Mouse (Mus musculus) adrenal gland, adult 18-20 months (tissue): ENCODE measurements around the gene Fam208b. TPM values are rescaled to one million over a fixed set of nuclear protein-coding genes. Genes with fewer than 3 reads are reported as not detected.
A peak's percentile ranks its signal among the peaks of the same experiment; 100 is the strongest.
"Not testable (repeated sequence)": the region's sequence is repeated elsewhere in the genome, so short reads cannot be mapped to it uniquely, and the experiment has no call there.

Experiments
- DNase-seq, 2 experiments: peaks; one replicate each; pipeline ENCODE4 v3.0.0; 2021 to 2022; ENCODE audit warnings: low spot score in 2 of 2
- total RNA-seq, 2 experiments: library from RNA; stranded (reverse); gene quantifications; 1 replicate in 1 of 2; 2 replicates in 1 of 2; pipeline ENCODE4 v1.2.3; 2021

The Fam208b gene
- total RNA-seq, 2 experiments from 2014 or later, result 17.4 to 19.9 TPM

DNA sequence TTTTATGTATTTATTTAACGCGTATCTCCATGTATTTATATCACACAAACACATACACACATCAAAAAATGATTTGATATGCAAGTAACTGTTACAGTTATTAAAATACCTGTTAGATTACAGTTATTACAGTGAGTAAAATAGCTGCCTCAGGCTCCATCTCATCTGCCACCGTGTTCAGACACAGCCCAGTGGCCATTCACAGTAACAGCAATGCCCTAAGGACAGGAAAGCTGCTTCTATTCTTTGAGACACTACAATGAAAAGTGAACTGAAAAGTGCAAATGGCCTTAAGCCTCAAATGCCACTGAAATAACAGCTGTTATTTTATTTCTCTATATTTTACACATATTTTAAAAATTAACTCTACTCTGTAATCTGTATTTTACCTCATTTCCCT is 20.1 kb downstream of the Fam208b start:
- no peak for DNase-seq

DNA sequence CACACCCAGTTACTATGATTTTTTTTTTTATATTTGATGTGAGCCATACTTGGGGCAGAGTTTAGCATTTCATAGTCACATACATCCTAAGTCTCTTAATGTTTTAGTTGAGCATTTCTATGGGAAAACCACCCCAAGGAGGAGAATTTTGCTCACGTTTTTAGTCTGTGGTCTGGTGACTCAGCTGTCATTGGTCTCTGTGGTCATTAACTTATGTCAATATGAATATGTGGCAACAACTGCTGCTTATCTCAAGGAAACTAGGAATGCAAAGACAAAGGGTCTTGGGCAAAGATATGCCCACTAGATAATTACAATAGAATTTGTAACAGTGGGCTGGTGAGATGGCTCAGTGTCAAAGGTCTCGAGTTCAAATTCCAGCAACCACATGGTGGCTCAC is 47.0 kb downstream of the Fam208b start:
- no peak for DNase-seq

DNA sequence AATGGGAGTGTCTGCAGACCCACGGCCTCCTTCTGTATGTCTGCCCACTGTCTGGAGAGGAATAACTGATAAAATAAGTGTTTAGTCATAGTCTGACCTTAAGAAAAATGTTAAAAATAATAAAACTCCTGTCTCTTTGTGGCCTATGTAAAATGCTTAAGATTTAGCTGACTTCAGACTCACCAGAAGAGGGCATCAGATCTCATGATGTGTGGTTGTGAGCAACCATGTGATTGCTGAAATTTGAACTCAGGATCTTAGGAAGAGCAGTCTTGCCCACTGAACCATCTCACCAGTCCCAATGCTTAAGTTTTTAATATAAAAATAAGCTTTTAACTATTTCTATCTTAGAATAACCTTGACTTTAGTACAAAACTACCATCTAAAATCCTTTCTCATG is 47.8 kb downstream of the Fam208b start:
- no peak for DNase-seq

DNA sequence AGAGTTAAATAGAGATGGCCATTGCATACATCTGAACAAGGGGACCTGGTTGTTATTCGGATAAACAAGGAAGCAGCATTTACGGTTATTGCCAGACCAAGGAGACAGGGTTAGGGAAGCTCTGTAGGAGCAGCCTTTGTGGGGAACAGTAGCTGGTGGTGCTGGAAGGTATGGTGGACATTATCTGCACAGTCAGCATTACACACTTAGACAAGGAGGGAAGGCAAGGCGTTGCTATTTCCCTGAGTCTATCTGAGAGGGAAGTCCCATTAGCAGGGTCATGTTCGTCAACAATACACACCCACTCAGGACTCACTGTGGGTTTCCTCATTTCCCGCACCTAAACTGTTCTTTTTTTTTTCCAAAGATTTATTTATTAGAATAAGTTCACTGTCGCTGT is 63.1 kb downstream of the Fam208b start:
- no peak for DNase-seq

DNA sequence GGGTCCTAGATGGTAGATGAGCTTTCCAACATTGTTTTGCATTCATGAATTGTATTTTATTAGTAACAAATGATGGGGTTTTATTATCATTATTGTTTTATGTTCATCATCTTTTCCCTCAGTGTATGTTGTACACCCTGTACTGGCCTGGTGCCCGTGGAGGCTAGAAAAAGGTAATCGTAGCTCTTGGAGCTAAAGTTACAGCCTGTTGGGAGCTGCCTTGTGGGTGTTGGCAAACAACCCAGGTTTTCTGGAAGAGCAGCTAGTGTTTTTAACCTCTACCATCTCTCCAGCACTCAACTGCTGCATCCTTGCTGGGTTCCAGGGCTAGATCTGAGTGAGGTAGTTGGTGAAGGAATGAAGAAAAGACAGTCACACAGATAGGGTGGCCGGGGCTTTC is 63.5 kb downstream of the Fam208b start:
- DNase-seq, result no peak

DNA sequence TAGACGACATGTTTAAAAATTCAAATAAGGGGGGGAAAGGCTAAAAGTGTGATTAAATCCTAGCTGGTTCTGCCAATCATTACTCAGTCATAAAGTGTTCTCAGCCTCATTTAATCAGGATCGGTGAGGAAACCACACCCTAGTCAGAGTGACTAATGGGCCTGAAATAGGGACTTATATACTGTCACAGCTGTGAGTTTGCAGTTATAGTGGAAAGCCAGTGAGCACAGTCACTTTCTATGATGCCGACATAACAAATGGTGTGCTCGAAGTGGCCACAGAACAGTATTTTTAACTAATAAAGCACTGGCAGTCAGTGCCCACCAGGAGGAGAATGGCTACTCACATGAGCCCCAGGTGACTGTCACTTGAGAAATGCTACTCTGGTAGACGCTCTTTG is 66.0 kb downstream of the Fam208b start:
- no peak for DNase-seq

DNA sequence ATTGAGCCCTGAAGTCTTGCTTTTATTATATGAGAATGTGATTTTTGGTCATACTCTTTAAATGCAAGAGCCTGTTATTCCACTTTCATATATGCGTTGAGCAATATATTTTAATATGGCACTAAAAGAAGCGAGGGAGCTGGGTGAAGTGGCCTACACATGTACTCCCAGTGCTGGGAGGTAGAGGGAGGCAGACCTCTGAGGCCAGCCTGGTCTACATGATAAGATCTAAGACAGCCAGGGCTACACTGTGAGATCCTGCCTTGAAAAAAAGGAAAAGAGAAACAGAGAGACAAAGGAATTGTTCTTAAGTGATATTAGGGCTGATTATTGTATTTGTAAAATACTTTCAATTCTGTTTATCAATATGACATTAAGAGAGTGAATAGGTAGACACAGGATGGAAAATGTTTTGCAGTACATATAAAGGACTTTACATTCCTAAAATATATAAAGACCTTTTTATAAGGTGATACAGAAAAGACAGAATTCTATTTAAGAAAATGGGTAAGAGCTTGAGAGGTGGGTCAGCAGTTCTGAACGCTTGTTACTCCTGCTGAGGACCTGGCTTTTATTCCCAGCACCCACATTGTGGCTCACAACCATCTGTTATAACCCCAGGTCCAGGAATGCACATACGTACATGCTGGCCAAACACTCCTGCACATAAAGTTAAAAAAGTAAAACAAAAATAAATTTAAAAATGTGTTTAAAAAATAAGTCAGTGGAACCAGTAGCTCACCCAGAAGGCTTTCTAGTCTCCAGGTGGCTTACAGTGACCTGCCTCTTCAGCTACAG is 66.6 kb downstream of the Fam208b start:
- no peak for DNase-seq

DNA sequence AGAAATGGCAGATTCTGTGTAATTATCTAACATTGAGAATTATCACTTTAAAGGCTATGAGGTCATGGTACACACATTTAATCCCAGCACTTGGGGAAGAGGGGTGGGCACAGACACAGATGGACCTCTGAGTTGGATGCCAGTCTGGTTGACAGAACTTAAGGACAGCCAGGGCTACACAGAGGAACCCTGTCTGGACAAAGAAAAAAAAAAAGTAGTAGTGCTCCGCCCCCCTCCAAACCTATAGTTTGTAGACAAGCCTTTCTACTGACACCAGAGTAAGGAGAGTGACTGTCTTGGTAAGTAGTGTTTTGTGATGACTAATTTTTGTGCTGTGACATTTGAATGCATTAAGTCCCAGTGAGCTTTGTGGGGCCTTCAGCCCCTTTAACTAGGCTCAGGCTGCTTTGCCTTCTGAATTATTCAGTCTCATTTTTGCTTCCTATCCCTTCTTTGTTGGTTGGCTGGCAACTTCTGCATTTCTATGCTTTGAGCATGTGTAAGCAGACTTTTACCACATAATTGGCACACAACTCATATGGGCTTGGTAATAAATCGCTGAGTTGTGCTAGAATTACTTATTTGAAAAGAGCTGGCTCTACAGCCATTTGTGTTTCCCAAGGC is 69.6 kb downstream of the Fam208b start:
- DNase-seq, result no peak

DNA sequence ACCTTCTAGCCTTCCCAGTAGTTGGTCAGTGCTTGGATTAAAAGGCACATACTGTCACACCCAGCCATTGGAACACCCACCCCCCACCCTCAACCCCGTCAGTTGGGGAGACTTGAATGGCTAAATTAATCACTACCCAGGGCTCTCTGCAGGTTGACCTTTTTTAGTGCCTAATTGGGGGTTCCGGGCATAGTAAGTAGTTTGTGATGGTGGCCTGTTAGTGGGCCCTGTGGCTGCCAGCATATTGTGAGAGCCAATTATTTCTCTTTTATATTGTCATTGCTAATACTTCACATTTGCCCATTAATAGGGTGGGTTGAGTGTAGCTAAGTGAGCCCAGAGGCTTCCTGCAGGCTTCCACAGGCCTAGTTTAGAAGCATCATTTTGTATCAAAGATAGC is 70.7 kb downstream of the Fam208b start:
- DNase-seq, result no peak

DNA sequence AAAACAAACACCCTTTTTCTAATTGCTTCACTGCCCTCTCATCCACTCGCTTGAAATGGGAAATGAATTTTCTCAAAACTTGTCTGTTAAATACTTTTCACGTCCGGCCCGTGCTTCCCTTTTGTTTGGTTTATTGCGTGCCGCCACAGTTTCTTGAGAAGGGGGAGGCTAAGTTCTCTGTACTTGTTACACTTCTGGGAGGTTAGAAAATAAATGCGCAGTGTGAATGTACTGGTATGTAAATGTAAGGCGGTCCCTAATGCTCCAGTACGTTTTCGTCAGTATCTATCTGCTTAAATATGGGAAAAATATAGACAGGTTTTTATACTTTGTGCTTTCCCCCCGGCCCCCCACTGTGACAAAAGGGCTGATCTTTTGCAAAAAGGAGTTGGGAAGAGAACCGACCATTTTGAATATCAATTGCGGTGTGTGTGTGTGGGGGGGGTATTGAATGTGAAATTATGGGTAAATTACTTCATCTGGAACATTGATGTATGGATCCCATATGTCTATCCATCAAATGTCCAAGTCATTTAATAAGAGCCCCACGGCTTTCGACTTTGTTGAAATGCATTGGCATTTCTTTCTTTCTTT is 71.8 kb downstream of the Fam208b start:
- DNase-seq, result no peak

DNA sequence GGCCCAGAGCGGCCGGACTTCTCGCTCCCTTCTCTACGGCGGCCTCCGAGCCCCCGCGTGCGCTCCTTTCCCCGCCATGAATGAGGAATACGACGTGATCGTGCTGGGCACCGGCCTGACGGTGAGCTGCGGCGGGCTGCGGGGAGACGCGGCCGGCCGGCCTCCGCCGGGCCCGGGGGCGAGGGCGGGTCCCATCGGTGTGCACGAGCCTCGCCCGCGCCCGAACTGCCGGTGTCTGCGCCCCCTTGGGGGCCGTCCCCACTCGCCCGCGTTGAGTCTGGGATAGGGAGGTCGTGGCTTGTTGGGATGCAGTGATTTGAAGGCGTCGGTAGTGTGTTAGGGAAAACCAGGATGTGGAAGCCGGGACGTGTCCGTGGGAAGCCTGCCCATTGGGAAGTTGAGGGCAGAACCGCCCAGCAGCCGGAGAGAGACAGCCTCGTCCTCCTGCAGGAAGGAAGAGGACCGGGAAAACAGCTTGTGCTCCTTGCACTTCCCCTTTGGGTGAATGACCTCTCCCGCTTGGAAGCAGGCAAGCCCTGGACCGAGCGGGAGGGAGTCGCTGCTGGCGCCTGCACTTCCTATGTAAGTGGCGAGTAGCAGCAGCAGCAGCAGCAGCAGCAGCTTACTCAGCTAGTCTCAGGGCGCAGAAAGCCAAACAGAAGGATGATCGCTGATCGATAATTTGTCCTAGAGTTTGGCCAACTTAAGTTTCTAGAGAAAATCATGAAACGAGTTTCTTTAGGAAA is 72.5 kb downstream of the Fam208b start:
- peak; percentile 61 to 62 for DNase-seq

DNA sequence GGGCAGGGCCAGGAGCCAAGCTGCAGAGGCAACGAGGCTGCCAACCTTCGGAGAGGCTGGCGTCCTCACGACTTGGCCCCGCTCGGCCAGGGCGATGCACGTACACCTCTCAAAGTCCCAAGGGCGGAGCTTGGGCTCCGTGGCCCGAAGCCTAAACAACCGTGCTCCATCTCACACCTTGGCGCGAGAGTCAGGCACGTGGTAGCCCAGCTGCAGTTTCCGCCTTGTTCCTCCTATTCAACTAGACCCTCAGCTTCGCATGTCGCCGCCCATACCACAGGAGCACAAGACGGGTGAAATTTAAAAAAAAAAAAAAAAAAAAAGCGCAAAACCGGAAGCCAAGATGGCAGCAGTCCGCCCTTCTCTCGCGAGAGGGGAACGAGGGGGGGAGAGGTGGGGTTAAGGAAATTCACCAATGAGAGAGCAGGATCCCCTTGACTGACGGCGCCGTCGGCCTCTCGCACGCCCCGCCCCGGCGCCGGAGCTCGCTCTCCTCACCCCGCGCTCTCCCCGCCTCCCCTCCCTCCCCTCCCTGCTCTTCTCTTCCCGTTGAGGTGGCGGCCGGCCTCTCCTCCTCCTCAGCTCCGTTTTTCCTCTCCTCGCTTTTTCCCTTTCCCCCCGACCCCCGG is 73.2 kb downstream of the Fam208b start, which contains the start of gene Gdi2:
TSS of gene Gdi2 (plus strand) at position 470 of the 629 bp plus-strand sequence.
- DNase-seq, result peak; percentile 92 to 94

DNA sequence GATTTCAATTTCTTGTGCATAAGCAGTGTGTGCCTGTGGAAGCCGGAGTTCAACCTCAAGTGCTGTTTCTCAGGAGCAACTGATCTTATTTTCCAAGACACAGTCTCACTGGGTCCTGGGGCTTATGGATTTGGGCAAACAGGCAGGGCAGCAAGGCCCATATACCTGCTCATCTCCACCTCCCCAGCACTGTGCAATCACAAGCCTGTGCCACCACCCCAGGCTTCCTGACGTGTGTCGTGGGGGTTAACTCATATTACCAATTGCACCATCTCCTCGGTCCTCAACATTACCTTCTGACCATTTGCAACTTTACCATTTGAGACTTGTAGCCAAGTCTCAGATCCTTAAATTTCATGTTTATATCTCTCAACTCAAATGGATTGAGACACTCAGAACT is 76.8 kb downstream of the Fam208b start:
- DNase-seq, result no peak

DNA sequence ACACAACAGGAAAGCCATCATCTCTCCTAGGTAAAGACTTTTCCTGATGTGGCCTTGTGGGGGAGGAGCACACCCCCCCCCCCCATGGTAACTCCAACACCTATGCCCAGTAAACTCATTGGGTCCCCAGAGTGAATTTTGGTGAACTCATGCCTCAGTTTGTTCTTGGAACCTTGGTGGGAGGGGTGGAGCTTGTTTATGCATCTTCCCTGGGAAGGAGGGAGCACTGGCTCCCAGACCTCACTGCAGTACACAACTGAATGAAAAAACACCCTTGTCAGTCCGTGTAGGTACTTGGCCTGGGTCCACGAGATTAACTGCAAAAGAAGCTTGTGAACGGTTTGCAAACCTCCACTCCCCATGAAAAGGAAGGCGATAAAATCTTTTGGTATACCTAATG is 78.5 kb downstream of the Fam208b start:
- no peak for DNase-seq

DNA sequence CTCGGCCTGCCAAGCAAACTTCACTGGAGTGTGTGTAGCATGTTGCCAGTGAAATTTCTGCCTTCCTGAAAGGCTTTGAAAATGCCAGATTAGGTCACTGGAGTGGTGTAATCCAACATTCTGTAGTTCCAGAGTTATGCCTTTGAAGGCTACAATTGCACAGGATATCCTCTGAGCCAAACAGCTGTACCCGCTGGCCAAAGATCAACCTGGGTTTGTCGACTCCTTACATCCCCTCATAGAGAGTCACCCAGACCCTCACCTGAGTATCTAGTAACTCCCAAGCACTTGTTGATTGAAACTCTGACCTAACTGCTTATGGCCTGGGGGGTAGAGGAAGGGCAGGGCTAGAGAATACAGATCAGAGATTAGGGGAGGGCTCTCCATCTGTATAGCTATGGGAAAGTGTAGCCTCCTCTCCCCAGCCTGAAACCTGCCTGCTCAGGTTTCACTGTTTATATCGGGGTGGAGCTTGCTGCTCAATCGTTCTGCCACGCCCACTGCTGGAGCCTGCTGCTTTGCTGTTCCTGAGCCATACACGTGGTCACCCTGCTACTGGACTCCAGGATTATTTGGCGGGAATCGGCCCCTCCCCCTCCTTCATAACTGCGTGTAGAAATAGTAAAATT is 79.1 kb downstream of the Fam208b start:
- DNase-seq, result no peak

DNA sequence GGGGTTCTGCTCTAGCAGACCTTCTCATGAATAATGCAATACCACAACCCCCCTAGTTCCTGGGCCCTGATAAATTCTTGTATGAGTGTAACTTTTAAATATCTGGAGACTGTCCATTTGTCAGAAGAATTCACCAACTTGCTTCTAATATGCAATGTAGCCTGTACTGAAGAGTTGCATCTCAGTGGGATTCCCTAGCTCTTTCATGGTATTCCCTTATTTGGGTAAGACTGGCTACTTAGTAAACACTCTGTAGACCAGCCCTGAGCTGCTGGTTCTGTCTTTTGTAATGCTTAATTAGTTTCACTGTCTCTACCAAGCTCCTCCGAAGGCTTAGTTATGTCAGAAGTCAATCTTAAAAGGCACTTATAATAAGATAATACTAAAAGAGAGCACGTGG is 79.7 kb downstream of the Fam208b start:
- DNase-seq, result not testable (repeated sequence)

DNA sequence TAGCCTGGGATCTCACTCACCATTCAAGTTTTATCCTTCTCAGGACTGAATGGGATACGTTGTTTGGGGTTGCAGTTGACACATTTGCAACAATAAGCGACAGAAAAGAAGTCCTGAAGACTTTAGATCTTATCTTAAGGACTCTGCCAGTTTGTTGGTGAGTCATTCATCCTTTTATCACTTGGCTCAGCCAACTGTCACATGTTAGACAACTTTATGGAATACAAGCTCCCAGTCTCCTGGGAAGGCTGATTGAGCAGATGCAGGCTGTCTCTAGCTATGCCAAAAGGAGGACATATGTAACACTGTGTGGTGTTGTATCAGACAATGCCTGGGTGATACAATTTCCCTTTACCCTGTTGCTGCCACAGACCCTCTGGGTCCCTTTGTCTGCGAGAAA is 80.5 kb downstream of the Fam208b start:
- no peak for DNase-seq

DNA sequence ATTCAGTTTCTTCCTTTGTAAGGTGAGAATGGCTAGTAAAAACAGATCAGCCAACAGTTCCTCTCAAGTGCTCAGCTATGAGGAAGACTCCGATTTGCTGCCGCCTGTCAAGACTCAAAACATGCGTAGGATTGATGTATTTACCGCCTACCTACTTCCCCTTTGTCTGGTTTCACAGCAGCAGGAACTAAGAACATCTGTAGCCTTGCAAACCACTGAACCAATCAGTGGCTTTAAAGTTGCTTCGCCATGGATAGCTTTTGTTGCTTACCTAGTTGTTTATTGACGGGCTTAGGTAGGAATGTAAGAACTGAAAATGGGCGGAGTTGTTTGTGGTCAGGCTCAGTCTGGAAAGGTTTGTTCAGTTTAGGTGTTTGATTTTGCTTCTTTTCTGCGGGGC is 84.6 kb downstream of the Fam208b start:
- DNase-seq, result no peak

DNA sequence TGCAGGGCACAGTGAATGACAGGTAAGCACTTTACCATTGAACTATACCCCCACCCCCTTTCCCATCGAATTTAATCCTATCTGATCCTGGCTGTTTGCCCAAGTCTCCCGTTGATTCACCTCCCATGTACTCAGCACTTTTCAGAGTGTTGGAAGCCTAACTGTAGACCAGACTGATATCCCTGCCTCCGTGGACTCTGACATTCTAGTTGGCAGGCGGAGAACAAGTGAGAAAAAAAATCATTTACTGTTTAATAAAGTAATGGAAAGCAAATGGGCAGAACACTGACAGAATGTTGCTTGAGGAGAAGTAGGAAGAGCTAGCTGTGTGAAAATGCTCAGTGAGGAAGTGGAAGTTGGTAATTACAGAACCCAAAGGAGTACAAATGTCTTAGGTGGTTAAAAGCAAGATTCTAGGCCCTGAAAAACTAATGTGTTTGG is 85.3 kb downstream of the Fam208b start:
- DNase-seq, result no peak

DNA sequence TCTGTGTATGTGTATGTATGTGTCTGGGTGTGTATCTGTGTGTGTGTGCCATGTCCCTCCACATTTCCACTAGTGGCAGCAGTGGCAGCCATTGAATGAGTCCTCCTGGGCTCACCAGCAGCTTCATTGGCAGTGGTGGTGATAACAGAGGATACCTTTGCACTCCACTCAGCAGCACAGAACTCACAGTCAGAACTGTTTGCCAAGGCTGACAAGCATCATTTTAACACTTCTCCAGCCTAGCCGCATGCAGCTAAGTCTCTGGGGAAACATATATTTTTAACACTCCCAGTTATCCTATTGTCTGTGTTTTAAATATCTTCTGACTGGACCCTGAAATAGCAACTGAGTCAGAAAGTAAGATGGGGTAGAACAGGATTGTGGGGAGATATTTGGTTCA is 87.0 kb downstream of the Fam208b start:
- DNase-seq, result no peak

DNA sequence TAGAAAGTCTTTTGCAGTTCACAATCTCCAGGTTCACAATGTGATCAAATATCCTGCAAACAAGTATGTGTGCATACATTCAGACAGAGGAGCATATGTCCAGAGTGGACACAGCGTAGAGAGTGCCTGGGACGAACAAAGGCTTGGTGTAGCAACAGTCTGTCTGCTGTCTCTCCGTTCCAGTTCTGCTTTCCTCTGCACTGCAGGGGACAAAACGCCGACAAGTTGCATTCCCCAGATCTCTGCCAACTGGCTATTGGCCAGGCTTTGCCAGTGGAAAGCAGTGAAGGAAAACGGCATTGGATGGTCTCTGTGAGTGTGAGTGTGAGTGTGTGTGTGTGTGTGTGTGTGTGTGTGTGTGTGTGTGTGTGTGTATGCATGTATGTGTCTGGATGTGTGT is 87.4 kb downstream of the Fam208b start:
- DNase-seq, result no peak
